Mouse (Mus musculus) liver, postnatal 0 days (tissue): ENCODE measurements at regions not wholly inside any gene's neighbourhood (a gene's known extent, or its start where the extent isn't known, plus 50 kb on each side); places are given as distances from the start of the nearest gene placed in this dataset.

ENCODE experiments used
- CTCF ChIP-seq: sonication (generic); IDR thresholded peaks from 2 replicates; pipeline ENCODE4 v1.5.1; 2016; ENCODE audit warnings: antibody characterized with exemption, low read depth
- EP300 ChIP-seq: IDR thresholded peaks from 2 replicates; pipeline ENCODE4 v1.6.1; 2016; ENCODE audit warnings: antibody characterized with exemption, low read depth, mild to moderate bottlenecking

DNA sequence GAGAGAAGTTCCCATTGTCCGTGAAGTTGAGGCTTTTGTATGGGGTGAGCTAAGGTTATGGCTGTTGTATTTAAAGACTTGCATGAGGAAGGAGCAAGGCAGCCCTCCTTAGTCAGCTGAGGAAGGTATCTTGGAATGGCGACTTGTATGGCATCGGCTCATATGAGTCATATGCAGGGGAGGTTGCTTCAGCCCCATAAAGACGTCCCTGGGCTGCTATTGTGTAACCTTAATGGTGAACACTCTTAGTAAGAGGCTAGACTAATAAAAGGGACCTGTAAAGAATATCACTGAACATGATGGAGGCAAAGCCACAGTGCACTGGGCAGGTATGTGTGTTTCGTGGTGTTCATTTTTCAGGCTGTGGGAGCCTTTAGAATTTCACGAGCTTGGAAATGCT is 680.4 kb upstream of the BB014433 start:
- TF ChIP-seq CTCF (no peak), EP300 (no peak)
